Mouse (Mus musculus) limb, embryonic 12.5 days (tissue): ENCODE measurements around the gene Tcfl5. TPM values are rescaled to one million over a fixed set of nuclear protein-coding genes. Genes with fewer than 3 reads are reported as not detected.

ENCODE experiments used
- ATAC-seq: fragments of 200-750 bp; cut with Nextera tagmentation; 2 replicates; pipeline ENCODE4 v1.8.0; 2017; ENCODE audit warnings: low read depth, moderate TSS enrichment; ENCODE audit not compliant: insufficient number of reproducible peaks, insufficient read depth, low FRiP score, low TSS enrichment
- H3K27ac ChIP-seq: fragments of 300-500 bp; sonication (generic); 2 replicates; pipeline ENCODE4 v1.5.1; 2016; ENCODE audit warnings: mild to moderate bottlenecking, moderate library complexity
- H3K27me3 ChIP-seq: fragments of 300-500 bp; sonication (generic); 2 replicates; pipeline ENCODE4 v1.6.1; 2016; ENCODE audit warnings: mild to moderate bottlenecking, moderate library complexity
- H3K36me3 ChIP-seq: fragments of 300-500 bp; sonication (generic); 2 replicates; pipeline ENCODE4 v1.6.1; 2016; ENCODE audit warnings: mild to moderate bottlenecking, moderate library complexity
- H3K4me1 ChIP-seq: fragments of 300-500 bp; sonication (generic); replicated peaks from 2 replicates; pipeline ENCODE4 v1.6.1; 2016
- H3K4me2 ChIP-seq: fragments of 300-500 bp; sonication (generic); 2 replicates; pipeline ENCODE4 v1.6.1; 2016; ENCODE audit warnings: mild to moderate bottlenecking, moderate library complexity
- H3K4me3 ChIP-seq: fragments of 300-500 bp; sonication (generic); replicated peaks from 2 replicates; pipeline ENCODE4 v1.5.1; 2016; ENCODE audit warnings: mild to moderate bottlenecking
- H3K9ac ChIP-seq: fragments of 300-500 bp; sonication (generic); replicated peaks from 2 replicates; pipeline ENCODE4 v1.6.1; 2016; ENCODE audit warnings: mild to moderate bottlenecking, moderate library complexity
- H3K9me3 ChIP-seq: fragments of 300-500 bp; sonication (generic); 2 replicates; pipeline ENCODE4 v1.6.1; 2016; ENCODE audit warnings: mild to moderate bottlenecking, moderate library complexity
- WGBS: fragments of 180-500 bp; shearing (Covaris S2); methylation state at CpG from one replicate; pipeline ENCODE4 v1.1.7; 2016; 5-methylcytosine and 5-hydroxymethylcytosine counted together
- polyA plus RNA-seq: library from polyadenylated mRNA; unstranded; fragments of >200 nt; fragmentation: Nextera tagmentation; extraction: Ambion mirVana; gene quantifications from 2 replicates; pipeline ENCODE4 v1.2.1, GENCODE M21; 2016

Tcfl5 gene
- polyA plus RNA-seq, 1 experiment from 2014 or later: 0.30 TPM

- no peak for ATAC-seq
- Histone ChIP-seq H3K9me3 (no peaks in the 10 kb centered on the region), H3K27ac (peak within 1 kb of the TSS; percentile 91), H3K4me3 (peak within 1 kb of the TSS; percentile 48), H3K9ac (peak within 1 kb of the TSS; percentile 66), H3K27me3 (peaks cover 51% of the 10 kb centered on the region), H3K4me1 (peaks cover 44% of the 10 kb centered on the region), H3K36me3 (peaks cover 40% of the 10 kb centered on the region), H3K4me2 (peak within 1 kb of the TSS; percentile 70)
- 52% methylated on average over 4 of the region's 4 CpGs for WGBS
Observed at GRCm38 (mm10) chr2:180597490-180597889, 45.0 kb downstream of the Tcfl5 start, which contains the start of gene Col9a3. Col9a3 (plus strand) TSS chr2:180597790.

DNA sequence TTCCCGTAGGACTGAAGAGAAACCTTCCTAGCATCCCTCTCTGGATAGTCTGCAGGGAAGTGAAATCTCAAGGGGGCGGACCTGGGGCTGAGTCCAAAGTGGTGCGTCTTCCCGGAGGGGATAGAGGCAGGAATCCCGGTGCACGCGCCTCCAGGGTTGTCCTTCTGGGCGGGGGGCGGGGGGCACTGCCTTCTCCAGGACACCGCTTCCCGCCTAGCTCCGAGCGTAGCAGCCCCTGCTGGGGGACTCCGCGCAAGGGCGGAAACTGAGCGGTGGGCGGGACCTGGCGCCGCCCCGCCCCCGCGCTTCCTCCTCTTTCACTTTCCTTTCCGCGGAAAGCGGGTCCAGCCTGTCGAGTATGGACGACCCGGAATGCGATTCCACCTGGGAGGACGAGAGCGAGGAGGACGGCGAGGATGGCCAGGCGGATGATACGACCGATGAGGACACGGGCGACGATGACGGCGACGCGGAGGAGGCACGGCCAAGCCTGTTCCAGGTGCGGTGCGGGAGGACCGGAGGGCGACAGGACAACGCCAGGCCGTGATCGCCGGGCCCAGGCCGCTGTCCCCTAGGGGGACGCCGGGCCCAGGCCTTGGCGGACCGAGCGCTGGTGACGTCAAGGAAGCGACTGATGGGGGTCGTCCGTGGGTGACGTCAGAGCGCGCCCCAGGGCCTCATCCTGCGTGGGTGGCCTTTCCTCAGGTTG is 53.2 kb downstream of the Tcfl5 start, which contains the start of gene Ogfr:
Gene Ogfr, plus strand, starts transcription at position 123 of the 709 bp plus-strand sequence.
- Histone ChIP-seq H3K27me3 (no peaks in the 10 kb centered on the region), H3K4me3 (peak within 1 kb of the TSS; percentile 90), H3K4me1 (peaks cover 11% of the 10 kb centered on the region), H3K36me3 (peaks cover 61% of the 10 kb centered on the region), H3K4me2 (peak within 1 kb of the TSS; percentile 81), H3K9me3 (no peaks in the 10 kb centered on the region), H3K27ac (peak within 1 kb of the TSS; percentile 86), H3K9ac (peak within 1 kb of the TSS; percentile 86)
- under 1% methylated on average over 59 of the region's 67 CpGs for WGBS
- ATAC-seq: peak; percentile 88

DNA sequence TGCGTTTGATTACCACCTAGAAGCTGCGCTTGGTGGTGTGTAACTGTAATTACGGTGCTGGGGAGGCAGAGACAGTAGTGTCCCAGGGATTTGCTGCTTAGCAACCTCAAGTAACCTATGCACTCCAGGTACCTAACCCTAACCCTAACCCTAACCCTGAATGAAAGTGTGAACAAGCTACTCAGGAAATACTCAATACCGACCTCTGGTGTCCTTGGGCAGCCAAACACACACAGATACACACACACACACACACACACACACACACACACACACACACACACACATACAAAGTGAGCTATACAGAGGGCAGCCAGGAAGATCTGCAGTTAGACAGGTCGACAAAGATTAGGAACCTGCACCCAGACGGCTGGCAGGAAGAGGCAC is 53.8 kb downstream of the Tcfl5 start:
- ATAC-seq: peak; percentile 3; the same call in 1 of the 2 replicates
- peaks cover 57% of the 10 kb centered on the region for H3K36me3 ChIP-seq
- no peaks in the 10 kb centered on the region for H3K27me3 ChIP-seq
- peaks cover 16% of the 10 kb centered on the region for H3K4me1 ChIP-seq
- H3K4me2 ChIP-seq: peak overlapping the region; percentile 81
- H3K27ac ChIP-seq: peak overlapping the region; percentile 86
- 48% methylated on average over 6 of the region's 6 CpGs for WGBS
- peak overlapping the region; percentile 90 for H3K4me3 ChIP-seq
- H3K9ac ChIP-seq: peak overlapping the region; percentile 86
- H3K9me3 ChIP-seq: no peaks in the 10 kb centered on the region

DNA sequence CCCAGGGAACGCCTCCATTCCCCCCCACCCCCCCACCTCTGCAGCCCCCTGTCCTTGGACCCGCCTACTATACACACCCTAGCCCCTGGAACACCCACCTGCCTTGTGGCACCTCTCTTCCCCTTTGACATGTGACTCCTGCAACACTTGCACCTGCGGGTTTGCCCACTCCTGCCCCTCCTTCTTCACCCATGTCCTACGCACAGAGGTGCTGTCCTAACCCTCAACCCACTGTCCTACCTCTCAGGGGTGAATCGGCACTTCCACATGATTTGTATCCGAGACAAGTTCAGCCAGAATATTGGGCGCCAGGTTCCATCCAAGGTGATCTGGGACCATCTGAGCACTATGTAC is 59.4 kb downstream of the Tcfl5 start:
- H3K4me3 ChIP-seq: peak overlapping the region; percentile 86
- H3K4me2 ChIP-seq: peak overlapping the region; percentile 92
- WGBS: 28% methylated on average over 7 of the region's 7 CpGs
- peak overlapping the region; percentile 92 for H3K9ac ChIP-seq
- H3K27ac ChIP-seq: peak overlapping the region; percentile 76; the same call in 1 of the 2 replicates
- H3K4me1 ChIP-seq: peaks cover 13% of the 10 kb centered on the region
- ATAC-seq: no peak; the same call in 1 of the 2 replicates
- no peaks in the 10 kb centered on the region for H3K9me3 ChIP-seq
- H3K36me3 ChIP-seq: peaks cover 27% of the 10 kb centered on the region
- H3K27me3 ChIP-seq: no peaks in the 10 kb centered on the region

GRCm38 (mm10) chr2:180582481-180583153 is 59.9 kb downstream of the Tcfl5 start:
- Histone ChIP-seq H3K36me3 (peaks cover 27% of the 10 kb centered on the region), H3K27me3 (no peaks in the 10 kb centered on the region), H3K4me2 (peak overlapping the region; percentile 92), H3K4me1 (peaks cover 13% of the 10 kb centered on the region), H3K9me3 (no peaks in the 10 kb centered on the region), H3K9ac (peak overlapping the region; percentile 92), H3K4me3 (peak overlapping the region; percentile 86), H3K27ac (peak overlapping the region; percentile 76)
- under 1% methylated on average over 57 of the region's 57 CpGs for WGBS
- ATAC-seq: peak; percentile 80

- no peaks in the 10 kb centered on the region for H3K9me3 ChIP-seq
- WGBS: 81% methylated on average over 3 of the region's 3 CpGs
- H3K9ac ChIP-seq: no peak within 1 kb of the TSS
Observed at GRCm38 (mm10) chr2:180581002-180581401, 61.5 kb downstream of the Tcfl5 start, which contains the start of gene Mrgbp. Mrgbp (plus strand) TSS chr2:180581304.

GRCm38 (mm10) chr2:180578686-180579085 is 63.8 kb downstream of the Tcfl5 start:
- Histone ChIP-seq H3K9me3 (no peaks in the 10 kb centered on the region), H3K9ac (no peak overlapping the region), H3K27ac (no peak overlapping the region), H3K4me1 (peaks cover 17% of the 10 kb centered on the region), H3K27me3 (no peaks in the 10 kb centered on the region; the same call in 1 of the 2 replicates), H3K36me3 (no peaks in the 10 kb centered on the region), H3K4me3 (no peak overlapping the region), H3K4me2 (no peak overlapping the region)
- no peak for ATAC-seq
- 6% methylated on average over 3 of the region's 3 CpGs for WGBS

More at GRCm38 (mm10) chr2:180581002-180581401, 61.5 kb downstream of the Tcfl5 start, which contains the start of gene Mrgbp:
- H3K36me3 ChIP-seq: peaks cover 18% of the 10 kb centered on the region
- no peak within 1 kb of the TSS for H3K4me3 ChIP-seq
- no peak within 1 kb of the TSS for H3K4me2 ChIP-seq
- no peaks in the 10 kb centered on the region; the same call in 1 of the 2 replicates for H3K27me3 ChIP-seq
- ATAC-seq: no peak
- H3K27ac ChIP-seq: no peak within 1 kb of the TSS
- peaks cover 13% of the 10 kb centered on the region for H3K4me1 ChIP-seq

- Histone ChIP-seq H3K4me3 (no peak overlapping the region), H3K9ac (no peak overlapping the region), H3K4me1 (peaks cover 9% of the 10 kb centered on the region; the same call in 1 of the 2 replicates), H3K27ac (no peak overlapping the region), H3K4me2 (no peak overlapping the region), H3K9me3 (no peaks in the 10 kb centered on the region), H3K27me3 (no peaks in the 10 kb centered on the region; the same call in 1 of the 2 replicates), H3K36me3 (no peaks in the 10 kb centered on the region)
- 69% methylated on average over 4 of the region's 4 CpGs for WGBS
- no peak for ATAC-seq
Observed at GRCm38 (mm10) chr2:180576482-180576881, 66.0 kb downstream of the Tcfl5 start.

Other genes with a start within 250 kb of the Tcfl5 start
- 0.43 and 0.90 TPM in 2 replicates for gene Slco4a1, start 186.5 kb downstream of the Tcfl5 start, polyA plus RNA-seq
- gene Ntsr1, start 142.7 kb downstream of the Tcfl5 start, polyA plus RNA-seq: 0.08 TPM in 1 of 2 replicates, not detected in the other
- 39.8 and 44.3 TPM in 2 replicates for gene Mrgbp, start 61.4 kb downstream of the Tcfl5 start, polyA plus RNA-seq
- 93.0 and 96.7 TPM in 2 replicates for gene Ogfr, start 53.5 kb downstream of the Tcfl5 start, polyA plus RNA-seq
- 196 and 224 TPM in 2 replicates for gene Col9a3, start 44.9 kb downstream of the Tcfl5 start, polyA plus RNA-seq
- gene Dido1, start 67.3 kb upstream of the Tcfl5 start, polyA plus RNA-seq: 36.1 and 38.2 TPM in 2 replicates
- 60.7 and 60.9 TPM in 2 replicates for gene Gid8, start 67.4 kb upstream of the Tcfl5 start, polyA plus RNA-seq
- gene Slc17a9, start 82.6 kb upstream of the Tcfl5 start, polyA plus RNA-seq: 0.45 and 0.52 TPM in 2 replicates
- not detected in 2 replicates for gene Bhlhe23, start 134.2 kb upstream of the Tcfl5 start, polyA plus RNA-seq